Mouse (Mus musculus) thymus, postnatal 36 days (tissue): ENCODE results near the gene Etv4.

Experiments
- DNase-seq, 2 experiments: peaks; one replicate each; pipeline ENCODE4 v3.0.0; 2022; ENCODE audit warnings: mixed read lengths in 2 of 2

Etv4 gene

DNA sequence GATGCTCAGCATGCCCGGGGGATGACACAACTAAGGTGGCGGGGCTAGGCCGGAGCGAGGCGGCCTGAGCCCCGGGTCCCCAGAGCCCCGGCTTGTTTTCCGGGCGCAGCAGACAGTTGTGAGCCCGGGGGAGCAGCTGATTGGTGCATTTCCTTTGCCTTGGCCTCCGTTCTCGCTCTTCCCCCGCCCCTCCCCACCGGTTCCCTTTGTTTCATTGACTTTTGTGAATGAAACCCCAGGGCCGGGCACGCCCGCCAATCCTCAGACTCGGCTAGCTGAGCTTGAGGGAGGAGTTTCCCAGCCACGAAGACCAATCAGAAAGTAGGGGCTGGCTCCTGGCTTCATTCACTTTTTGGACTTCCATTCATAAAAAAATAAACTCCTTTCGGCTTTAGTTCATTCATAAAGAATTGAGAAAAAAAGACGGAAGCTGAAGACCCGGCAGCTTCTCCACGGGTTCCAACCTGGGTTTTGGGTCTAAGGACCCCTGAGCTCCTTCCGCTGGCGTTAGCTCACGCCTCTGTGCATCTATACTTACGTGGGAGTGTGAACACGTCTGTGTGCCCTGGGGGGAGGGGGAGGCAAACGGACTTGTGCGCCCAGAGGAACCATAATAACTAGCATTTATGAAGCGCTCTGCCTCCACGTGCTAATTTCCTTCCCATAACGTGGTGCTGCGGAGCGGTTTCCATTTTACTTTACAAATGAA, at the start of gene Etv4:
TSS of gene Etv4 (minus strand) at position 229 of the 709 bp plus-strand sequence.
- peak; percentile 89 to 94 for DNase-seq

DNA sequence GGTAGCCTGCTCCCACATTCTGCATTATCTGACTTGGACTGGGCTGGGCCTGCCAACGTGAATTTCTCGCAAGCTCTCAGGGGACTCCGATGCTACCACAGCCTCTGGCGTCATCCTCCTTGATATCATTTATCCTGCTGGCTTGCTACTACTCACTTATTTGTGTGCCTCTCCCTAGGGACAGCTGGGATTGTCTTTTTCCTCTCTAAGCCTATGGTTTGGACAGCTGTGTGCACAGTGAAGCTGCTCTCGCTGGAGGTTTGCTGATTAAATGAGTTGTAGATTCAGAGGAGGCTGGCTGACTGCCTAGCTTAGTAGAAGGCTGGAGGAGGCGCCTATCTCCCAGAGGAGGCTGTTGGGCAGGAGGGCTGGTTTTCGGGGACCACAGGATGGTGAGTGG, 46.8 kb upstream of the Etv4 start:
- DNase-seq: no peak

DNA sequence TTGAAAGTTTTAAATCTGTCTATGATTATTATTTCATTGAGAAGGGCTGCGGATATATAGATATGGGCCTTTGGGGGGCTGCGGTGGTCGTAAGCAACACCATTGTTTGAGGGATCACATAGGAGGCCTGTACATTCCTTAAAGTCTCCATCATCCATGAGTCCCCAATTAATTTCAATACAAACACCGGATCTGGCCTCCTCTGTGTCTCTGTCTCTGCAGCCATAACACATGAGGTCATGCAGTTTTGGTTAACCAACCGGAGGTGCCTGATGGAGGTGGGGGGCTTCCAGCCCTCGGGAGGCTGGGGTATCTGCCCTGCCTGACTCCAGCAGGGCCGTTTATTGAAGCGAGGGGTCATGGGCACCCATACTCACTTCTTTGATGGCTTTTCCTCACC, 45.4 kb upstream of the Etv4 start:
- no peak for DNase-seq

DNA sequence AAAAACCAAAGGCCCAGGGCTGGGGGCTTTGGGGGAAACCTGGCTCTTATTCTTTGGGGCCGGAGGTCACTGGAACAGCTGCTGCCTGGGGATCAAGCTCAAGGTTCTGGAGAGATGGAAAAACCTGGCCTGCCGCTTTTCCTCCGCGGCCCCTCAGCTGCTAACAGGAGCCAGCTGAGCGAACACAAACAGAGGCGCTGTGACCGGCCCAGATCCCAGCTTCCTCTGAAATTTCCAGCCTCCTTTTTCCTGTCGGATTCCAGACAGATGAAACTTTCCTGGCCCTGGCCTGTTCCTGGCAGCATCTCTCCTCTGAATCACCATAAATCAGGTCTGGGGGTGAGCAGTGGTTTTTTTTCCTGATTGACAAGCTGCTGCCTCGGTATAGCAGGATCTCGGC, 44.9 kb upstream of the Etv4 start:
- no peak for DNase-seq

DNA sequence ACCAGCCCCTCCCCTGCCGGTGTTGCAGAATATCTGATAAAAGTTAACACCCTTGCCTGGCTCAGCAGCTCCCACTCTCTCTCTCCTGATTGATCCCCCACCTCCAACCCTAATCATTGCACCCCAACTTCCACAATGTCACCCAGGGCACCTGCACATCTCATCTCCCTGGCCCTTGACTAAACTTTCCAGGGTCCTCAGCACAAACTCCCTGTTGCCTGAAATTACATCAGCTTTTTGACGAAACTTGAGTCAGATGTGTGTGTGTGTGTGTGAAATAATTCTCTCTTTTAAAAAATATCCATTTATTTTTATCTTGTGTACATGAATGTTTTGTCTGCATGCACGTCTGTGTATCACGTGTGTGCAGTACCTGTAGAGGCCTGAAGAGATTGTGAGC, 43.5 kb upstream of the Etv4 start:
- no peak for DNase-seq

DNA sequence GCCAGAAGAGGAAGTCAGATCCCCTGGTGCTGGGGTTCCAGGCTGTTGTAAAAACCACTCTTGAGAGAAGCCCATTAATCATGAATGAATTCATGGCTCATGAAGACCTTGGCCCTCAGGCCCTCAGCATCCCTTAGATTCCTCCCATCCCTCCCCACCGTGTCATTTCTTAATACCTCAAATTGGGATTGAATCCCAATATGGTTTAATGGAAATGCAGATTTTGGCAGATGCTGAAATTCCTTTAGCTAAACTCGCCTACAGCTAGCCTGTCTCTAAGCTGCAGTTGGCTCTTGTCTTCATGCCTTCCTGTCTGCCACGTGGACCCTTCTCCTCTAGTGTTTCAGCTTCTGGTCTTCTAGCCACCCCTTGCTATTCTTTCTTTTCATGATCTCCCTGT, 38.0 kb upstream of the Etv4 start:
- DNase-seq: no peak

DNA sequence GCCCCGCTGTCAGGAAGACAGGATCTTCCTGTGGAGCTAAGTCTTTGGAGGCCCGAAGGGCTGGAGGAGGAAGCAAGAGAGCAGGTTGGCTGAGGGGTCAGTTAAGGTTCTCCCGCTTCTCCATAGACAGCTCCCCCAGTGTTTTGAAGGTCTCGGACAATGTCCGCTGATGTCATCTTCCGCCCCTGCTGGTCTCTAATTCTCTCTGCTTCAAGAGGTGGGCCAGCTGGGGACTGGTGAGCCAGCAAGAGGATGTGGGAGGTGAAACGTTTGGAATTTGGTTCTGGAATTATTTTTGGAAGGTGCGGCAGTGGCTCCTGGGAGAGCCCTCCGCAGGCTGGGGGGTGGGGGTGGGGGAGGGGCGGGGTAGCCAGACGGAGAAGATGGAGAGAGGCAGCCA, 35.7 kb upstream of the Etv4 start:
- DNase-seq: no peak

DNA sequence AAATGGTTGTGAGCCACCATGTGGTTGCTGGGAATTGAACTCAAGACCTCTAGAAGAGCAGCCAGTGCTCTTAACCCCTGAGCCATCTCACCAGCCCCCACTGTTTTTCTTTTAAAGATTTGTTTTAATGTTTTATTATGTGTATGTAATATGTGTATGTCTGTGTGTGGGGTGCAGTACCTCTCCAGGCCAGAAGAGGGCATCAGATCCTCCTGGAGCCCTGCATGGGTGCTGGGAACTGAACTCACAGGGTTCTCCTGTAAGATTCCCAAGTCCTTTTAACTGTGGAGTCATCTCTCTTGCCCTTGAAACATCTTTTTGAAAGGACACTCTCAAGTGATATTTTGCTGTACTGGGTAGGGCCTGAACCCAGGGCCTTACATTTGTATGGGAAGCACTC, 34.7 kb upstream of the Etv4 start:
- DNase-seq: no peak

DNA sequence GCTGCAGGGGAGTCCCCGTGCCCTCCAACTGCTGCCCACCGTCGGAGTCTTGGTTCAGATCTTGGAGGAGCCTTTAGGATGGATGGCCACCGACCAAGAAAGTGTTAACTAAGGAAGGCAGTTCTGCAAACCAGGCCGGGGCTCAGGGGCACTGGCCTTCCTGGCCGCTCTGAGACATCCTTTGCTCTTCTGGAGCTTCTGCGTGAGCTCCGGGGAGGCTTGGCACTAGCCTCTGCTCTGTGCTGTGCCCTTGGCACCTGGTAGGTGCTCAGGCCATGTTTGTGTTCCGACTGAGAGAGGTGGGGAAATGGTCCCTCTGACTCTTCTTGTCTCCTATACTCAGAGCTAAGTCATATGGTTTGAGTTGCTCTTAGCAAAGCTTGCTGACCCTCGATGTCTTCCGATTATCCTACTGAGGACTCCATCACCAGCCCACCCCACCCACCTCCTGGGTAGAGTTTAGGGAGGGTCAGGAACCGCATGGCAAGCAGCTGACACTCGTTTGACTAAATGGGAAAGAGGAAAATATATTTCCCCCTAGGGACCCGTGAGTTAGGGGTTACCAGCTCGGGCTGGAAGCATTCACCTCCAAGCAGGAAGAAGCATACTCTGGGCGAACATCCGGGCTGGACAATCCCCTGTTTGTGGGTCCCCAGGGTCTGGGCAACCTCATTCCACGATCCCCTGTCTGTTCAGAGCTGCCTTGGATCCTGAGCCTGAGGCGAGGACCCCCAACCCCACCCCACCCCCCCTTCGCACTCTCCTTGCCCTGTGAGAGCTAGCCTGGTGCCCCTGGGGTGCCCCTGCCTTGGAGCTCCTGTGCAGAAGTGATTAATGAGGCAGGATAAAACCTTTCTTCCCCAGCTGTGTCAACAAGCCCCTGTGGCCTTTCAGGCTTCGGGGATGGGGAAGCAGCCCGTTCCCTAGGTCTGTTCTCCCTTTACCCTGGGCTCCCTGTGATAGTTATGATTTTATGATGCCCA, 30.2 kb upstream of the Etv4 start:
- DNase-seq: no peak

DNA sequence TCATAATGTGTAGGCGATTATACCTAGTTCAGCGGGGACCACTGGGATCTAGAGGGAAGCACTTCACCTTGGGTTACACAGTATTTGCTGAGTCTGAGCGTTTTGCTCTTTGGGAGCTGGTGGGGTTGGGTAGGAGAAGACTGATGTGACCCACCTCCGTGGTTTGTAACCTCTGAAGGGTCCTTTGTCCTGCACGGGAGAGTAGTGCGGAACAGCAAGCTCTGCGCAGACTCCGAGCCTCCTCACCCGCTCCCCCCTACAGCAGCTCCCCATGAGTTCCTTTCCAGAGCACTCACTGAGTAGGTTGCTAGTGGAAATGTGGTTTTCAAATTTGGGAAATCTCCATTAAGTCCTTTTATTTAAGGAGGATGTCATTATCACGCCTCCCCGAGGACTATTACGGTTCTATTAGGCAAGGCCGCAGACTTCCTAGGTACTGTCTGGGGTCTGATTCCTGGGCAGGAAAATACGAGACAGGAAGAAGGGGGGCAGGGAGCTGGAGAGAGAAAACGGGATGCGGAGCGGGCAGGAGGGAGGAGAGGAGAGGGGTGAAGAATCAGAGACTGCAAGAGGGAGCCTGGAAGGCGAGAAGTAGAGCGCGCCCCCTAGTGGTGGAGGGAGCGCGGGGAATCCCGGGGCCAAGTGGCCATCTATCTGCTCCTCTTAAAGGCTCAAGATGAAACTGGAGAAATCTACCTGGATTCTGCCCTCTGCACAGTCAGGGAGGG, 29.4 kb upstream of the Etv4 start:
- peak; percentile 55 to 66 for DNase-seq

DNA sequence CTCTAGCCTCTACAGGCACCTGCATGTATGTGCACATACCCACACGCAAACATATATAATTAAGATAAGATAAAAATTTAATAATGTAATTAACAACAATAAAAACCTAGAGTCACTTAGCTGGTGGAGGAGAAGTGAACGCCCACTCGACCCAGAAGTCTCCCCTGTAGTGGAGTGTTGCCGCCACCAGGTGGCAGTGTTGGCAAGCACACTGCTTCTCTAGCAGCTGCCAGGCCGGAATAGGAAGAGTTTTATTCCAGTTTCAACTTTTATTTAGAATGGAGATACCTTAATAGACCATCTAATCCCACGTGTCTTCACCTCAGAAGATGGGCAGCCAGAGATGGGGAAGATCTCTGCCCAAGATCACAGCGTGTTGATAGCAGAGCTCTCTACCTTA, 28.1 kb upstream of the Etv4 start:
- peak; percentile 61 to 62 for DNase-seq

DNA sequence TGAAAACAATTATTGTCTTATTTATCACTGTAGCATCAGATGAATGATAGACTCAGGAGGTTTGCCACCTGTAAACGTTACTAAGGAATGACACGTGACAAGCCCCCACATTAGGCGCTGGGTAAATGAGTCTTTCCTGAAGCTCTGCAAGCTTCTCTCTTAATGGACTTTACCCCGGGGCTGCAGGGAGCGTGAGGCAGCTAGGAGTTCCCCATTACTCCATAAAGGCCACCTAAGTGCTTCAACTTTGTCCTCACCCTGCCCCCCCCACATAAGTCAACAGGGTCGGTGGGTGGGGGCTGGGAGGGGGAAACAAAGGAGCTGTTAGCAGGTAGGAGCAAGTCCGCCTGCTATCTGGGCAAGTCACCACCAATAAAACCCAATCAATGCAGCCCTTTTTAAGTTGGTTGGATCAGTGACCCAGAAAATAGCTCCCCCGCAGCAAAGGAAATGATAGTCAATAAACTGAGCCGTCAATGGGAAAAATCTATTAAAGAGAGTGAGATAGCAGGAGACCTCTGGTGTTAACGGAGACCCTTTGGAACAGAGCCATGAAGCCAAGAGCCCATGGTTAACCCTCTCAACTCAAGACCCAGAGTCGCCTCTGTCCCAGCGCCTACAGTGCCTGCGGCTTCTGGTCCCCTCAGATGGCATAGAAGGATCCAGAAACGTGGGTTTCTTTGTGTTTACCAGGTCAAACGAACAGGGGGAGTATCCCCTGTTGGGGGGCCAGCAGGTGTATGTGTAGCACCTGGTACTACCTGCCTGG, 24.1 kb upstream of the Etv4 start:
- no peak for DNase-seq

DNA sequence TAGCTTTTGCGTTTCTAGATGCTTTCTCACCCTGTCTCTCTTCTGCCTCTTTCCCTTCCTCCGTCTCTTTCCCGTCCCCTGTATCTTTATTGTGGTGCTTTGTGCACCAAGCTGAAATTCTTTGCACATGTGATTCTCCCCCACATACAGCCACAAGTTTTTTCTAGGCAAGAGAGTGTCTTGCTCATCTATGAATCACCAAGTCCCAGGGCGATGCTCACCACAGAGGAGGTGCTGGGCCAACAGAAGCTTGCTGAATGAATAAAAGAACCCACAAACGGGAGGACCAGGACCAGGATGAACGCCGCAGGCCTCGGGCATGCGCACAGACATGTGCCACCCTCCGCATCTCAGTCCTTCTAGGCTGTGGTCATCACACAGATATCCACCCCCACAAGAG, 22.1 kb upstream of the Etv4 start:
- no peak for DNase-seq

DNA sequence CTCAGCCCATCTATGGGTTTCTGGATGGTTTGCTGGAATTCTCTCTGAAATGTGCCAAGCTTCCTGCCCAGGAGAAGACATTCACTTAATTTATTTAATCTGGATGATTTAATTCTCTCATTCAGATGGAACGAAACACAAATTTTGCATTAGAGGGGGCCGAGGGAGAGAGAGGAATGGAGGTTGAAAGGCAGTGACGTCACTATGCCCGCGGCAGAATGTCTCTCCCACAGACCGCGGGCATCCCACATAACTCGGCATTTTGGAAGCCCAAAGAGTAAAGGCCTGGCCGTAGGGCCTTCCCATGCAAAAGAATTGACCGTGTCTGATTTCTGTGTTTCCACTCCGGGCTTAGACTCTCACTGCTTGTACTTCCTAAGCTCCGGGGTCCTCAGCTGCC, 21.6 kb upstream of the Etv4 start:
- DNase-seq: no peak

DNA sequence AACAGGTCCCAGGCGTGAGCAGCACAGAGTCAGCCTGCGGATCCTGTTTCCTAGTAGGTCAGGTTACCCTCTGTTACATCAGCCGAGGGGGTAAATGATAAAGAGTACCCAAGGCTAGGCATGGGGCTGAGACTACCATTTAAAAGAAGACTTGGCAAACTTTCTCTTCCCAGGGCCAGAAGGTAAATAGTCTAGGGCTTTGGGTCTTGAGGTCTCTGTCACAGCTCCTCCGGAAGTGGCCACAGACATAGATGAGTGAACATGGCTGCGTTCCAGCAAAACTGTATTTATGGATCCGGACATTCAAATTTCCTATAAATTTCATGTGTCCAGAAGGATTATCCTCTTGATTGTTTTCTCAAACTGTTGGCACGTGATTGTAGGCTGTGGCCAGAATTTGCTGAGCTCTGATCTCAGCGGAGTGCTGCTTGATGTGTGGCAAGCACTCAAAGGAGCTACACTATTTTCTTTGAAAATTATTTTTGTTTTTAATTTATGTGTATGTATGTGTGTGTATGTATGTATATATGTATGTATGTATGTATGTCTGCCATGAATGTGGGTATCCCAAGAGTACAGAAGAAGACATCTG, 20.0 kb upstream of the Etv4 start:
- DNase-seq: no peak

DNA sequence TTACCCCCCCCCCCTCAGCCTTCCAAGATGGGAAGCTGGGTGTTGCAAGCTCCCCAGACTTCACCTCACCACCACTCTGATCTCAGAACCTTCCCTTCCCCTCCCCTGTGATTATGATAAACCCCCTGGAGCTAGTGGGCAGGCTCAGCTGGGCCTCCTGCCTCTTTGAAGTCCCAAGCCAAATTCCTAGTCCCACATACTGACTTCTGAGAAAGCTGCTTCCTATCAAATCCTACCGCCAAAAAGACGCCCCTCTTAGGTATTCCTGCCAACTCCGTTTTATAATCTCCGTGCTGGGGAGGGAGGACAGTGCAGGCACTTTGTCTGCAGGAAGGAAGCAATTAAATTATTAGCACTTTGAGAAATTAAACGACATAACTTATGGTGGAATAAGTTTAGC, 16.2 kb upstream of the Etv4 start:
- no peak for DNase-seq

DNA sequence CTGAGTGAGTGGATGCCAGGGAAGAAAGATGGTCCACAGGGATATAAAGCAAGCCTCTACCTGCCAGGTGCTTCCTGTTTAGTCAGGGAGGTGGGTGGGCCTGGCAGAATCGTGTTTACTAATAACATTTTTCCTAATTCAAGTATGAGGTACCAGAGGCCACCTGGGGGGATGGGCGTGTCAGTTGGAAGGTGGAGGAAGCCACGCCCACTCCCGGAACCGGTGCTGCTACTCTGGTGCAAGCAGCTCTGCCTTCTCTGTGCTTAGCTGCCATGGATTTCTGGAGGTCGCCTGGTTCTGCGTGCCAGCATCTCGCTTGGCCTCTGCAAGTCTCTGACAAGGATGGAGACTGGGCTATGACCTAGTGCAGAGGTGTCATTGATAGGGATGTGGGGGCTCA, 12.9 kb upstream of the Etv4 start:
- DNase-seq: no peak

DNA sequence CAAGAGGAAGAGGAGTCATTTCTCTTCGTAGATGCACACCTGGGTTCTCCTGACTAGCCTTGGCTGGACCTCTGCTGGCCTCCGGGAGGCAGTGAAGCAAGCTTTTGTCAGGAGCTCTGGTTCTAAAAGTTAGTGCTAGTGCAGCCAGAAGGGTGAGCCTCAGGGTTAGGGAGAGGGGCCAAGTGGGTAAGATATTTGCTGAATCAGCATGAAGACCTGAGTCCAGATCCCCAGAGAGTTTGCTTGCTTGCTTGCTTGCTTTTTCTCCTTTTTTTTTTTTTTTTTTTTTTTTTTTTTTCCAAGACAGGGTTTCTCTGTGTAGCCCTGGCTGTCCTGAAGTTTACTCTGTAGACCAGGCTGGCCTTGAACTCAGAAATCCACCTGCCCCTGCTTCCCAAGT, 12.2 kb upstream of the Etv4 start:
- no peak for DNase-seq

DNA sequence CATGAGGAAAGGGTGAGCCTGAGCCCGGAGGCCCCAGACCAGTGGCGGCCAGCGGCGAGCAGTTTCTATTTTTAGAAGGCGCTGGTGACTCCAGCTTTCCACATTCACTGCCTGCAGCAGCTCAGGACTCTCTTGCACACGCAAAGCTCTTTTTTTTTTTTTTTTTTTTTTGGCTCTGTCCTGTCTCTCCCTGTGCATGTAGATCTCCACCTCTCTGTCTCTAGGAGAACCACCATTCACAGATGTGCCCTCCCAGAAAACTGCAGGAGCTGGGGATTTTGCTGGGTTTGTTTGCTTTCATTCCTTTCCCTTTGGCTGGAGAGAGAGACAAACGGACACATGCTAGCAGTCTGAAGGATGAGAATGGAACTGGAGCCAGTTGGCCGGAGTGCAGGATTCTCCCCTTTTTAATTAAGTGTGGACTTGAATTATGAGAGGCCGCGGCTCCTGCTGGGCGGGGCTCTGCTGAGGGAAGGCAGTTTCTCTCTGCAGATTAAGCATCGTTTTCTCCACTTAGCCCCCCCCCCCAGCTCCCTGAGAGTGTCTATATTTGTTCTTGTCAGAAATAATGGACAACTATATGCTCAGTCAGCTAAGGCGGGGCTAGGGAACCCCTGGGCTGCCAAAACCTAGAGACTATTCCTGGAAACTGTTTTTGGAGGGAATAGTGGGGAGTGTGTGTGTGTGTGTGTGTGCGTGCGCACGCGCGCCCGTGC, 5.8 kb upstream of the Etv4 start:
- DNase-seq: no peak

DNA sequence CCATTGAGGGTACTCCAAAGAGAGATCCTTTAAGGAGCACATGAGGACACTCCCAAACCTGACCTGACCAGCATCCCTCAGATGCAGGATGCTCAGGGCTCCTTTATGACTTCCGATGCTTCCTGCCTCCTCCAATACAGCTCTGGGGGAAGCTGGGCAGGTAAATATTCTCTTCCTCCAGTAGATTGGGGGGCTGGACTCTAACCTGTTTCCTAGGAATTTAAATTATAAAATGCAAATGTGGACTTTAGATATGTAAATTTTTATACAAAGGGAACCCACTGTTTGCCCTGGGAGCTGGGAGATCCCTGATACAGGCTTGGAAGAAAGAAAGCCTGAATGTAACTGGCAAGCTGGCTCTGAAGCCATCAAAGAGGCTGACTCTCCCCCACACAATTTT, 2.3 kb upstream of the Etv4 start:
- no peak for DNase-seq

DNA sequence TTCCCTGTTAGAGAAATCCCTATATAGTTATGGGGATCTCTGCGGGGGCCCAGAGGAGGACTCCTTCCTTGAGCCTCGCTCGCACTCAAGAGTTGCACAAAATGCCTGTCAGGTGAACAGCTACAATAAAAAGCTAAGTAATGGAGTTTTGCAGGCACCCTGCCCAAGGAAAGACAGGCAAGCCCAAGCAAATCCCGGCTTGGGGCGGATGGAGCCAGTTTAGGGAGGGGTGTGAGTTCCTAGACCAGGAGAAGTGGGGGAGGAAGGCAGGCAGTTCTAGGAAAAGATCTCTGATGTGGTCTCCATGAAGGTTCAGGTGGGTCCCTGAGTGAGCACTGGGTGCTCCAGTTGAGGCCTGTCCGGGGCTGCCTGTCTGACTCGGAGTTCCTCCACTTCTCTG, 1.5 kb upstream of the Etv4 start:
- no peak for DNase-seq

DNA sequence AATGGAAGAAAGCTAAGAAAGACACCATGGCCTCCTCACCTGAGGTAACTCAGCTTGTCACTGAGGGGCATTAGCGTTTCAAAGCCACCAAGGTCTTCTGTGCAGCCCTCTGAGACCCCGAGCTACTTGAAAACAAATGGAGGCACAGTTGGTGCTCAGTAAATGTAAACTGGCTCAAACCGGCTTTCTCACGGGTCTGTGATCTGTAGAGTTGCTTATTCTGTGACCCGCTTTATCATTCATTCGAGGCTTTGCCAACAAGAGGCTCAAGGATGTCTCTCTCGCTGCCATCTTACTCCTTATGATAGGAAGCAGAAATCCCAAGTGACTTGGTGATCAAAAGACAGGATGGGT, 658 bp upstream of the Etv4 start:
- no peak for DNase-seq
